Mouse (Mus musculus): ENCODE results near the gene Lca5l.

DNA sequence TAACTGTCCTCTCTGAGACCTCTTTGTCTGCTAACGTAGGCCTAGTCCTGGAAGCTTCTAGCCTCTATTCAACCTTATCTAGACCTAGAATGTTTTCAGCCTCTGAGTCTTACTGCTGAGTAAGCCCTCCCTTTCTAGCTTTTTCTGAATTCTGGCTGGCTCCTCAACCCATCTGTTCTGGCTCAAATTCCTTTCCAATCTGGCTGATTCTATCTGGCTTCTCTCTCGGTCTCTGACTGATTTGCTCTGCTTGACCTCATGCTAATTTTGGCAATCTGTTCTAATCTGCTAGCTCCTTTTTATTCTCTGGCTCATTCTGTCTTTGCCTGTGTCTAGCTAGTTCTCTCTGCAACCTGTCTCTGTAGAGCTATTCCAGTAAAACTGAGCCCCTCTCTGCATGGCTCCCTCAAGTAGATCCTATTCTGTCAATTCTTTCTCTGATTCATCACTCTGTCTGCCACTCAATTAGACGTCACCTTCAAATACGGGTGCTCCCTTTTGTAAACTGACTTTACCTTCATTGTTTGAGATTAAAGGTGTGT, 26.3 kb downstream of the Lca5l start:
- TF ChIP-seq CTCF (IDR thresholded peaks at IDR 0.05; ENCODE audit: control insufficient read depth, insufficient read depth, insufficient replicate concordance, low read depth, low read length) (no peak), POLR2A (IDR thresholded peaks at IDR 0.05; ENCODE audit: control insufficient read depth, low read depth, low read length) (no peak)
